Mouse (Mus musculus) embryonic facial prominence, embryonic 14.5 days (tissue): ENCODE measurements around the gene Prss12. TPM values are rescaled to one million over a fixed set of nuclear protein-coding genes. Genes with fewer than 3 reads are reported as not detected.

Experiments
- ATAC-seq: fragments of 200-750 bp; cut with Nextera tagmentation; 2 replicates; pipeline ENCODE4 v1.8.0; 2017; ENCODE audit warnings: low read depth, moderate number of reproducible peaks, moderate TSS enrichment
- DNase-seq: peaks from one replicate; pipeline ENCODE4 v3.0.0-alpha.2; 2015; ENCODE audit warnings: low spot score
- H3K27ac ChIP-seq: fragments of 300-500 bp; sonication (generic); replicated peaks from 2 replicates; pipeline ENCODE4 v1.5.1; 2014; ENCODE audit warnings: low read depth, mild to moderate bottlenecking, low read length, moderate library complexity
- H3K27me3 ChIP-seq: fragments of 300-500 bp; sonication (generic); replicated peaks from 2 replicates; pipeline ENCODE4 v1.6.1; 2014; ENCODE audit warnings: low read length; ENCODE audit not compliant: control insufficient read depth, insufficient read depth
- H3K36me3 ChIP-seq: fragments of 300-500 bp; sonication (generic); 2 replicates; pipeline ENCODE4 v1.6.1; 2014; ENCODE audit warnings: low read length, mixed read lengths; ENCODE audit not compliant: control insufficient read depth, insufficient read depth
- H3K4me1 ChIP-seq: fragments of 300-500 bp; sonication (generic); 2 replicates; pipeline ENCODE4 v1.6.1; 2014; ENCODE audit warnings: antibody characterized with exemption, low read length; ENCODE audit not compliant: control insufficient read depth, insufficient read depth
- H3K4me2 ChIP-seq: fragments of 300-500 bp; sonication (generic); 2 replicates; pipeline ENCODE4 v1.6.1; 2014; ENCODE audit warnings: low read depth, mild to moderate bottlenecking, low read length, moderate library complexity, mixed read lengths
- H3K4me3 ChIP-seq: fragments of 300-500 bp; sonication (generic); 2 replicates; pipeline ENCODE4 v1.5.1; 2014; ENCODE audit warnings: low read depth, mild to moderate bottlenecking, low read length
- H3K9ac ChIP-seq: fragments of 300-500 bp; sonication (generic); 2 replicates; pipeline ENCODE4 v1.6.1; 2014; ENCODE audit warnings: low read depth, mild to moderate bottlenecking, low read length, moderate library complexity, mixed read lengths
- H3K9me3 ChIP-seq: fragments of 300-500 bp; sonication (generic); 2 replicates; pipeline ENCODE4 v1.6.1; 2016; ENCODE audit warnings: low read length; ENCODE audit not compliant: control insufficient read depth
- WGBS: fragments of 180-500 bp; shearing (Covaris S2); extraction: QIAGEN DNeasy Blood & Tissue Kit; methylation state at CpG from one replicate; pipeline ENCODE4 v1.1.7; 2014; 5-methylcytosine and 5-hydroxymethylcytosine counted together
- polyA plus RNA-seq: library from polyadenylated mRNA; unstranded; fragments of >200 nt; fragmentation: Nextera tagmentation; extraction: Ambion mirVana; gene quantifications from 2 replicates; pipeline ENCODE4 v1.2.1, GENCODE M21; 2014

Gene Prss12
- polyA plus RNA-seq, 1 experiment from 2014 or later: 27.9 TPM

- Histone ChIP-seq H3K9ac (no peak overlapping the region), H3K4me1 (no peaks in the 10 kb centered on the region), H3K27ac (no peak overlapping the region; the same call in 1 of the 2 replicates), H3K36me3 (no peaks in the 10 kb centered on the region), H3K9me3 (no peaks in the 10 kb centered on the region), H3K4me2 (no peak overlapping the region), H3K27me3 (no peaks in the 10 kb centered on the region), H3K4me3 (no peak overlapping the region)
- 75% methylated on average over 22 of the region's 22 CpGs for WGBS
- DNase-seq (peak; percentile 45), ATAC-seq (peak; percentile 47; the same call in 1 of the 2 replicates)
These were observed 16.9 kb upstream of the Prss12 start for GRCm38 (mm10) chr3:123429597-123430458.

- no peak overlapping the region for H3K27ac ChIP-seq
- no peak overlapping the region for H3K4me2 ChIP-seq
- whole genome bisulfite sequencing: 67% methylated on average over 5 of the region's 5 CpGs
- DNase-seq (no peak), ATAC-seq (no peak)
- H3K9ac ChIP-seq: no peak overlapping the region
- H3K27me3 ChIP-seq: no peaks in the 10 kb centered on the region
- H3K4me3 ChIP-seq: no peak overlapping the region
- no peaks in the 10 kb centered on the region for H3K36me3 ChIP-seq
- peaks cover 3% of the 10 kb centered on the region; the same call in 1 of the 2 replicates for H3K9me3 ChIP-seq
- no peaks in the 10 kb centered on the region for H3K4me1 ChIP-seq
These were observed 14.6 kb upstream of the Prss12 start for GRCm38 (mm10) chr3:123431951-123432674.

GRCm38 (mm10) chr3:123433362-123433761 is 13.4 kb upstream of the Prss12 start:
- no peak overlapping the region for H3K4me3 ChIP-seq
- no peaks in the 10 kb centered on the region for H3K27me3 ChIP-seq
- ATAC-seq (no peak), DNase-seq (no peak)
- peaks cover 3% of the 10 kb centered on the region; the same call in 1 of the 2 replicates for H3K9me3 ChIP-seq
- no peak overlapping the region for H3K27ac ChIP-seq
- WGBS: 65% methylated on average over 3 of the region's 3 CpGs
- no peak overlapping the region for H3K9ac ChIP-seq
- H3K36me3 ChIP-seq: no peaks in the 10 kb centered on the region
- no peaks in the 10 kb centered on the region for H3K4me1 ChIP-seq
- no peak overlapping the region for H3K4me2 ChIP-seq

DNA sequence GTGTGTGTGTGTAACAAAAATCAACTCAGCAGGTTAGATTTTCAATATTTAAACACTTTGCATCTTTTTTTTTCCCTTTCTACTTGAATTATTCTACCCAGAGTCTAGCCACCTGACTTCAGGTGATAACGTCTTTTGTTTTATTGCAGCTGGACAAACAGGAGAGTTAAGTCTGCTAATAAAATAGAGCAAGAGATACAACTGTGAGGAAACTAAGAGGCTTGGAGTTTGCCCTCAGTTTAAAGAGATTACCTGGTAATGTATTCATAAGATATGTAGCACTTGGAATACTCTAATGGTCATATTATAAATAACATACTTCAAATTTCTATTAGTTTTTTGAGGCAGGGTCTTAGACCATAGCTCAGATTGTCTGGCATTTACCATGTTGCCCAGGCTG is 9.1 kb upstream of the Prss12 start:
- Histone ChIP-seq H3K4me2 (no peak overlapping the region), H3K9ac (no peak overlapping the region), H3K4me1 (peaks cover under 1% of the 10 kb centered on the region; the same call in 1 of the 2 replicates), H3K9me3 (peaks cover 3% of the 10 kb centered on the region; the same call in 1 of the 2 replicates), H3K27me3 (no peaks in the 10 kb centered on the region), H3K27ac (no peak overlapping the region), H3K4me3 (no peak overlapping the region), H3K36me3 (no peaks in the 10 kb centered on the region)
- WGBS: 83% methylated on average over 1 of the region's 1 CpGs
- ATAC-seq (no peak), DNase-seq (no peak)

GRCm38 (mm10) chr3:123440490-123440889 is 6.2 kb upstream of the Prss12 start:
- WGBS: 88% methylated on average over 7 of the region's 7 CpGs
- H3K27ac ChIP-seq: no peak overlapping the region
- no peaks in the 10 kb centered on the region for H3K36me3 ChIP-seq

DNA sequence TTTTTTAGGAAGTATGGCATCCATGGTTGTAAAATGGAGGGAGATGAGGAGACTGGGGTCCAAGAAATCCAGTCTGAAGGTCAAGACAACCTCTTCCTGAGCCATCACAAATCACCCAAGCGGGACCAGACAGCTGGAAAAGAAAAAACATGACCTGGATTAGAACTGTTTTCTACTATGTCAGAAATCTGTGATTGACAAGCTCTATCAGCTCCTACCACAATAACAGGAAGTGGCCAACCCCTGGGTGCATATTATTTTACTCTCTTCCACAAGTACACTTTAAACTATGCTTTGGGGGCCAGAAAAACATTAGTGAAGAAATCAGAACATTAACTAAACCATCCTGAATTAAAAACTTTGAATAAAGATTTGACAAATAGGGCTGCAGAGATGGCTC is 2.2 kb upstream of the Prss12 start:
- no peak overlapping the region for H3K4me2 ChIP-seq
- H3K27ac ChIP-seq: no peak overlapping the region
- H3K27me3 ChIP-seq: peaks cover 13% of the 10 kb centered on the region
- 74% methylated on average over 1 of the region's 1 CpGs for WGBS
- H3K9ac ChIP-seq: no peak overlapping the region
- ATAC-seq (no peak), DNase-seq (no peak)
- H3K9me3 ChIP-seq: no peaks in the 10 kb centered on the region
- H3K36me3 ChIP-seq: no peaks in the 10 kb centered on the region
- peaks cover 9% of the 10 kb centered on the region for H3K4me1 ChIP-seq
- H3K4me3 ChIP-seq: no peak overlapping the region

More at GRCm38 (mm10) chr3:123440490-123440889, 6.2 kb upstream of the Prss12 start:
- no peak for DNase-seq
- peaks cover 9% of the 10 kb centered on the region; the same call in 1 of the 2 replicates for H3K4me1 ChIP-seq
- peaks cover 3% of the 10 kb centered on the region; the same call in 1 of the 2 replicates for H3K9me3 ChIP-seq
- no peak overlapping the region for H3K9ac ChIP-seq
- H3K4me2 ChIP-seq: no peak overlapping the region
- ATAC-seq: no peak
- H3K4me3 ChIP-seq: no peak overlapping the region
- H3K27me3 ChIP-seq: no peaks in the 10 kb centered on the region

DNA sequence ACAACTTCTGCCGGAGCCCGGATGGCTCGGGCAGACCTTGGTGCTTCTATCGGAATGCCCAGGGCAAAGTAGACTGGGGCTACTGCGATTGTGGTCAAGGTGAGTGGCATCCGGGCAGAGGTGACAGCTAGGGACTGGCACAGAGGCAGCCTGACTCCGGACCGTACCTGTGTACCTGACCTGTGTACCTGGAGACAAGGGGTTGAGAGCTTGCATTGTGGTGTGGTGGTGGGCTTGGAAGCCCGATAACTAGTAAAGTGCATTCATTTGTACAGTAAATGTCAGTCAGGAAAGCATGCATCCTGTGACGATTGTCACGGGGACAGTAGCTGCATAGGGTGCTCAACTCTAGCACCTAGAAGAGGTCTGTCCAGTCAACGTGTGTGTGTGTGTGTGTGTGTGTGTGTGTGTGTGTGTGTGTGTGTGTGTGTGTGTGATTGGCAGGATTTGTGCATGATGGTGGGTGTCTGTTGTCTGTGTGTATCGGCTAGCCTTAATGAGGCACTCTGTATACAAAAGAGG is 886 bp downstream of the Prss12 start:
- Histone ChIP-seq H3K27me3 (peaks cover 13% of the 10 kb centered on the region), H3K9me3 (no peaks in the 10 kb centered on the region)
- DNase-seq: no peak

GRCm38 (mm10) chr3:123448096-123448495 is 1.4 kb downstream of the Prss12 start:
- Histone ChIP-seq H3K9ac (peak overlapping the region; percentile 74), H3K9me3 (no peaks in the 10 kb centered on the region), H3K4me2 (peak overlapping the region; percentile 99), H3K4me1 (peaks cover 4% of the 10 kb centered on the region; the same call in 1 of the 2 replicates), H3K36me3 (no peaks in the 10 kb centered on the region), H3K27ac (no peak overlapping the region), H3K4me3 (peak overlapping the region; percentile 79), H3K27me3 (peaks cover 13% of the 10 kb centered on the region)
- peak; percentile 59; the same call in 1 of the 2 replicates for ATAC-seq
- 4% methylated on average over 10 of the region's 10 CpGs for WGBS
- peak; percentile 65 for DNase-seq

More for the DNA sequence above, 886 bp downstream of the Prss12 start:
- Histone ChIP-seq H3K4me3 (peak overlapping the region; percentile 79), H3K27ac (peak overlapping the region; percentile 29), H3K4me2 (peak overlapping the region; percentile 99), H3K36me3 (no peaks in the 10 kb centered on the region), H3K9ac (peak overlapping the region; percentile 74), H3K4me1 (peaks cover 9% of the 10 kb centered on the region)
- no peak for ATAC-seq
- WGBS: 4% methylated on average over 10 of the region's 13 CpGs
